In the genomic region with DNA sequence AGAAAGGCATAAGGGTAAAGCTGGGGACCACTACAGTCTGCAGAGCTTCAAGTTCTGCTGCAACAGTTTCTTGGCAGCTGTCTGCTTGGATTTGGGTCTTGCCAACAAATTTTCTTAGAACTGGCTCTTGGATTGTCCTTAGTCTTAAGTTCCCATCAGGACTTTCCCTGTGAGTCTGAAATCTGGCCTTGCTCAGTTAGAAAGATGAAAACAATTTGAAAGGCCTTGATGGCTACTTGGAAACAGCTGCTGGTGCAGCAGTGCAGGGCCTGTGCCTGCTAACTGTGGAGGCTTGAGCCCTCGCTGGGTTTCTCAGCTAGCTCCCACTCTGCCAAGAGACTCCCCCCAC, we compare ENCODE assay signal across 12 mouse cellular contexts. TPM values are rescaled to one million over a fixed set of nuclear protein-coding genes. Genes with fewer than 3 reads are reported as not detected.
DNase-seq lines count a peak whose midpoint lies in the region; ATAC-seq and TF ChIP-seq lines count a peak whose summit lies in the region.
"Had no signal": no experiment of that assay in that cellular context is flagged by ENCODE, and none has a peak within 500 bp of the region (broad histone marks: within the 10 kb centered on the region; RNA-seq: fewer than 3 reads in every experiment).

No protein-coding gene starts in this region.

- H3K9ac ChIP-seq in kidney, postnatal 0 days (ENCODE audit: low read depth, low read length) = no peak overlapping the region
- H3K9ac ChIP-seq in kidney, embryonic 14.5 days (ENCODE audit: low read depth, low read length) = no peak overlapping the region
- H3K9ac ChIP-seq in embryonic facial prominence, embryonic 14.5 days (ENCODE audit: low read depth, low read length) = no peak overlapping the region
- no peak overlapping the region for H3K9ac ChIP-seq in lung, postnatal 0 days (replicated peaks; ENCODE audit: low read depth)
- no peak overlapping the region for H3K9ac ChIP-seq in midbrain, postnatal 0 days (replicated peaks; ENCODE audit: low read length, poor library complexity, severe bottlenecking)
- H3K9ac ChIP-seq: neural tube, embryonic 13.5 days had no signal

- no peaks in the 10 kb centered on the region for H3K36me3 ChIP-seq in kidney, postnatal 0 days (ENCODE audit: insufficient read depth, low read length)
- peaks cover 13% of the 10 kb centered on the region for H3K36me3 ChIP-seq in kidney, embryonic 14.5 days (ENCODE audit: control insufficient read depth, insufficient read depth, low read length)
- H3K36me3 ChIP-seq in embryonic facial prominence, embryonic 14.5 days (ENCODE audit: control insufficient read depth, insufficient read depth, low read length) = 0 out of 2 replicates have a peak, but pooled peaks cover 7% of the 10 kb centered on the region
- H3K36me3 ChIP-seq in lung, postnatal 0 days (ENCODE audit: insufficient read depth, low read length) = no peaks in the 10 kb centered on the region
- H3K36me3 ChIP-seq in midbrain, postnatal 0 days (ENCODE audit: insufficient read depth, low read length) = peaks cover 17% of the 10 kb centered on the region

- H3K27me3 ChIP-seq in kidney, postnatal 0 days (ENCODE audit: insufficient read depth, low read length) = no peaks in the 10 kb centered on the region
- H3K27me3 ChIP-seq in kidney, embryonic 14.5 days (ENCODE audit: control insufficient read depth, insufficient read depth, low read length) = no peaks in the 10 kb centered on the region
- no peaks in the 10 kb centered on the region for H3K27me3 ChIP-seq in embryonic facial prominence, embryonic 14.5 days (replicated peaks; ENCODE audit: control insufficient read depth, insufficient read depth, low read length)
- no peaks in the 10 kb centered on the region for H3K27me3 ChIP-seq in lung, postnatal 0 days (replicated peaks; ENCODE audit: insufficient read depth, low read length)
- no peaks in the 10 kb centered on the region for H3K27me3 ChIP-seq in midbrain, postnatal 0 days (ENCODE audit: insufficient read depth, low read length)
- H3K27me3 ChIP-seq: megakaryocyte, embryonic 14.5 days; neural tube, embryonic 13.5 days had no signal

- ATAC-seq in kidney, postnatal 0 days (replicated peaks; ENCODE audit: low FRiP score, low read depth) = no peak
- ATAC-seq in kidney, embryonic 14.5 days (ENCODE audit: low FRiP score, low TSS enrichment) = no peak
- peak; percentile 82; the same call in 1 of the 2 replicates for ATAC-seq in embryonic facial prominence, embryonic 14.5 days (ENCODE audit: low read depth)
- ATAC-seq in lung, postnatal 0 days = peak; percentile 43; the same call in 1 of the 2 replicates
- no peak for ATAC-seq in midbrain, postnatal 0 days (ENCODE audit: low FRiP score)

- WGBS in kidney, postnatal 0 days = 68% methylated on average over 1 of the region's 1 CpGs
- WGBS in kidney, embryonic 14.5 days = 81% methylated on average over 1 of the region's 1 CpGs
- 57% methylated on average over 1 of the region's 1 CpGs for WGBS in embryonic facial prominence, embryonic 14.5 days
- WGBS in lung, postnatal 0 days = 85% methylated on average over 1 of the region's 1 CpGs
- 61% methylated on average over 1 of the region's 1 CpGs for WGBS in midbrain, postnatal 0 days

- DNase-seq in kidney, postnatal 0 days (ENCODE audit: low spot score) = peak; percentile 66
- DNase-seq in embryonic facial prominence, embryonic 14.5 days (ENCODE audit: low spot score) = peak; percentile 72
- peak; percentile 80 for DNase-seq in lung, postnatal 0 days (ENCODE audit: low spot score)
- no peak for DNase-seq in left cerebral cortex, adult 18-20 months (ENCODE audit: low spot score in 2 of 2)
- DNase-seq in midbrain, postnatal 0 days (ENCODE audit: low spot score) = no peak
- DNase-seq: cerebellum, adult 18-20 months had no signal

- no peaks in the 10 kb centered on the region for H3K9me3 ChIP-seq in kidney, postnatal 0 days (replicated peaks; ENCODE audit: low read length)
- H3K9me3 ChIP-seq in kidney, embryonic 14.5 days (ENCODE audit: control insufficient read depth, low read length) = no peaks in the 10 kb centered on the region
- H3K9me3 ChIP-seq in embryonic facial prominence, embryonic 14.5 days (ENCODE audit: control insufficient read depth, low read length) = no peaks in the 10 kb centered on the region
- no peaks in the 10 kb centered on the region for H3K9me3 ChIP-seq in lung, postnatal 0 days (ENCODE audit: low read length)
- no peaks in the 10 kb centered on the region for H3K9me3 ChIP-seq in midbrain, postnatal 0 days (ENCODE audit: low read length)
- H3K9me3 ChIP-seq: megakaryocyte, embryonic 14.5 days; neural tube, embryonic 13.5 days had no signal

- TF ChIP-seq POLR2A in cortical plate, adult 2 months (IDR thresholded peaks at IDR 0.05; ENCODE audit: extremely low read depth, insufficient read depth, low read length) = no peak

- 0 out of 2 replicates have a peak, but pooled peaks have one; percentile 0 for TF ChIP-seq CTCF in kidney, postnatal 0 days (IDR thresholded peaks at IDR 0.05; ENCODE audit: low read depth)
- no peak for TF ChIP-seq CTCF in cortical plate, adult 2 months (IDR thresholded peaks at IDR 0.05; ENCODE audit: extremely low read depth, insufficient read depth, low read length)
- no peak for TF ChIP-seq CTCF in lung, postnatal 0 days (IDR thresholded peaks at IDR 0.05)
- TF ChIP-seq CTCF in midbrain, postnatal 0 days (IDR thresholded peaks at IDR 0.05) = no peak

- H3K27ac ChIP-seq in kidney, postnatal 0 days = no peak overlapping the region
- H3K27ac ChIP-seq in kidney, embryonic 14.5 days (ENCODE audit: low read depth, low read length) = no peak overlapping the region
- 0 out of 2 replicates have a peak overlapping the region, but pooled peaks have one; percentile 43 for H3K27ac ChIP-seq in cortical plate, adult 2 months (ENCODE audit: insufficient read depth, low read length)
- H3K27ac ChIP-seq in embryonic facial prominence, embryonic 14.5 days (replicated peaks; ENCODE audit: low read depth, low read length) = no peak overlapping the region; the same call in none of the 2 replicates
- H3K27ac ChIP-seq in lung, postnatal 0 days (ENCODE audit: low read length) = peak overlapping the region; percentile 48
- no peak overlapping the region for H3K27ac ChIP-seq in midbrain, postnatal 0 days (ENCODE audit: low read depth, low read length)
- H3K27ac ChIP-seq: neural tube, embryonic 13.5 days had no signal

- no peak overlapping the region for H3K4me3 ChIP-seq in kidney, postnatal 0 days (replicated peaks; ENCODE audit: low read depth, low read length)
- H3K4me3 ChIP-seq in kidney, embryonic 14.5 days (ENCODE audit: low read length) = no peak overlapping the region
- H3K4me3 ChIP-seq in cortical plate, adult 2 months (ENCODE audit: insufficient read depth, low read length) = no peak overlapping the region
- H3K4me3 ChIP-seq in embryonic facial prominence, embryonic 14.5 days (ENCODE audit: low read depth, low read length) = no peak overlapping the region
- H3K4me3 ChIP-seq in lung, postnatal 0 days (ENCODE audit: low read depth, low read length) = no peak overlapping the region
- no peak overlapping the region for H3K4me3 ChIP-seq in midbrain, postnatal 0 days (ENCODE audit: low read depth, low read length)
- H3K4me3 ChIP-seq: erythroblast, embryonic 14.5 days; megakaryocyte, embryonic 14.5 days; neural tube, embryonic 13.5 days had no signal

- H3K4me2 ChIP-seq in kidney, postnatal 0 days (ENCODE audit: low read length) = no peak overlapping the region
- no peak overlapping the region for H3K4me2 ChIP-seq in kidney, embryonic 14.5 days (replicated peaks; ENCODE audit: low read depth, low read length)
- H3K4me2 ChIP-seq in embryonic facial prominence, embryonic 14.5 days (ENCODE audit: low read depth, low read length) = no peak overlapping the region
- H3K4me2 ChIP-seq in lung, postnatal 0 days (replicated peaks; ENCODE audit: low read depth, low read length) = no peak overlapping the region
- no peak overlapping the region for H3K4me2 ChIP-seq in midbrain, postnatal 0 days (ENCODE audit: low read depth, low read length, poor library complexity, severe bottlenecking)
- H3K4me2 ChIP-seq: neural tube, embryonic 13.5 days had no signal

- H3K4me1 ChIP-seq in kidney, postnatal 0 days (replicated peaks; ENCODE audit: insufficient read depth, low read length) = peaks cover 8% of the 10 kb centered on the region; the same call in 1 of the 2 replicates
- peaks cover 9% of the 10 kb centered on the region; the same call in 1 of the 2 replicates for H3K4me1 ChIP-seq in kidney, embryonic 14.5 days (ENCODE audit: control insufficient read depth, insufficient read depth, low read length)
- no peaks in the 10 kb centered on the region for H3K4me1 ChIP-seq in cortical plate, adult 2 months (ENCODE audit: control insufficient read depth, insufficient read depth, low read length)
- H3K4me1 ChIP-seq in embryonic facial prominence, embryonic 14.5 days (ENCODE audit: control insufficient read depth, insufficient read depth, low read length) = peaks cover 5% of the 10 kb centered on the region
- no peaks in the 10 kb centered on the region for H3K4me1 ChIP-seq in lung, postnatal 0 days (ENCODE audit: insufficient read depth, low read depth, low read length)
- no peaks in the 10 kb centered on the region for H3K4me1 ChIP-seq in midbrain, postnatal 0 days (ENCODE audit: insufficient read depth, low read length)
- H3K4me1 ChIP-seq: megakaryocyte, embryonic 14.5 days had no signal

- peak; percentile 51; the same call in 1 of the 2 replicates for TF ChIP-seq EP300 in lung, postnatal 0 days (IDR thresholded peaks at IDR 0.05)

RNA-seq across cellular contexts. Expression of a gene that starts 14.5 kb away (rescaled TPM):
- 57.2 and 61.7 TPM in 2 replicates for polyA plus RNA-seq in kidney, postnatal 0 days (2015; fragmentation: Nextera tagmentation; extraction: Ambion mirVana)
- 61.5 and 75.7 TPM in 2 replicates for polyA plus RNA-seq in kidney, embryonic 14.5 days (2014; fragmentation: Nextera tagmentation; extraction: Ambion mirVana)
- 43.4 and 46.5 TPM in 2 replicates for polyA plus RNA-seq in cortical plate, adult 2 months (2012; rRNA removed)
- polyA plus RNA-seq in embryonic facial prominence, embryonic 14.5 days (2014; fragmentation: Nextera tagmentation; extraction: Ambion mirVana) = 49.0 and 50.7 TPM in 2 replicates
- polyA plus RNA-seq in lung, postnatal 0 days (2015; fragmentation: Nextera tagmentation; extraction: Ambion mirVana) = 23.7 and 28.5 TPM in 2 replicates
- total RNA-seq in left cerebral cortex, adult 18-20 months (2021) = 10 to 100 TPM; 31.9 to 33.9 TPM
- 28.3 and 41.0 TPM in 2 replicates for total RNA-seq in midbrain, postnatal 0 days (2014; rRNA removed)
- 70.7 and 79.9 TPM in 2 replicates for polyA plus RNA-seq in midbrain, postnatal 0 days (2015; fragmentation: Nextera tagmentation; extraction: Ambion mirVana)

RNA-seq across cellular contexts. Expression of a gene that starts 14.7 kb away (rescaled TPM):
- 2.0 and 2.4 TPM in 2 replicates for polyA plus RNA-seq in kidney, postnatal 0 days (2015; fragmentation: Nextera tagmentation; extraction: Ambion mirVana)
- polyA plus RNA-seq in kidney, embryonic 14.5 days (2014; fragmentation: Nextera tagmentation; extraction: Ambion mirVana) = 8.5 and 9.3 TPM in 2 replicates
- 0.56 and 0.61 TPM in 2 replicates for polyA plus RNA-seq in cortical plate, adult 2 months (2012; rRNA removed)
- 5.7 and 6.3 TPM in 2 replicates for polyA plus RNA-seq in embryonic facial prominence, embryonic 14.5 days (2014; fragmentation: Nextera tagmentation; extraction: Ambion mirVana)
- 1.1 and 1.3 TPM in 2 replicates for polyA plus RNA-seq in lung, postnatal 0 days (2015; fragmentation: Nextera tagmentation; extraction: Ambion mirVana)
- total RNA-seq in left cerebral cortex, adult 18-20 months (2021) = 1 to 10 TPM in 1 of 2 experiments, under 1 TPM in 1; 0.49 to 1.2 TPM
- total RNA-seq in midbrain, postnatal 0 days (2014; rRNA removed) = 2.7 and 4.9 TPM in 2 replicates
- 1.4 TPM in 2 replicates for polyA plus RNA-seq in midbrain, postnatal 0 days (2015; fragmentation: Nextera tagmentation; extraction: Ambion mirVana)

RNA-seq across cellular contexts. Expression of a gene that starts 23.4 kb away (rescaled TPM):
- 5.3 and 6.1 TPM in 2 replicates for polyA plus RNA-seq in kidney, postnatal 0 days (2015; fragmentation: Nextera tagmentation; extraction: Ambion mirVana)
- 3.8 and 8.9 TPM in 2 replicates for polyA plus RNA-seq in kidney, embryonic 14.5 days (2014; fragmentation: Nextera tagmentation; extraction: Ambion mirVana)
- 24.2 and 24.8 TPM in 2 replicates for polyA plus RNA-seq in cortical plate, adult 2 months (2012; rRNA removed)
- 12.5 and 13.7 TPM in 2 replicates for polyA plus RNA-seq in embryonic facial prominence, embryonic 14.5 days (2014; fragmentation: Nextera tagmentation; extraction: Ambion mirVana)
- polyA plus RNA-seq in lung, postnatal 0 days (2015; fragmentation: Nextera tagmentation; extraction: Ambion mirVana) = 5.0 and 5.5 TPM in 2 replicates
- 10 to 100 TPM; 23.5 to 24.3 TPM for total RNA-seq in left cerebral cortex, adult 18-20 months (2021)
- total RNA-seq in midbrain, postnatal 0 days (2014; rRNA removed) = 40.5 and 46.0 TPM in 2 replicates
- 15.7 and 18.1 TPM in 2 replicates for polyA plus RNA-seq in midbrain, postnatal 0 days (2015; fragmentation: Nextera tagmentation; extraction: Ambion mirVana)
- polyA plus RNA-seq: erythroblast, embryonic 14.5 days had no signal

RNA-seq across cellular contexts. Expression of a gene that starts 37.7 kb away (rescaled TPM):
- polyA plus RNA-seq in kidney, postnatal 0 days (2015; fragmentation: Nextera tagmentation; extraction: Ambion mirVana) = 0.43 and 0.68 TPM in 2 replicates
- 0.93 and 1.0 TPM in 2 replicates for polyA plus RNA-seq in kidney, embryonic 14.5 days (2014; fragmentation: Nextera tagmentation; extraction: Ambion mirVana)
- polyA plus RNA-seq in cortical plate, adult 2 months (2012; rRNA removed) = 4.6 and 4.9 TPM in 2 replicates
- polyA plus RNA-seq in embryonic facial prominence, embryonic 14.5 days (2014; fragmentation: Nextera tagmentation; extraction: Ambion mirVana) = 6.0 and 16.3 TPM in 2 replicates
- polyA plus RNA-seq in lung, postnatal 0 days (2015; fragmentation: Nextera tagmentation; extraction: Ambion mirVana) = 37.3 and 41.4 TPM in 2 replicates
- total RNA-seq in left cerebral cortex, adult 18-20 months (2021) = 1 to 10 TPM; 5.1 to 5.7 TPM
- 10.9 and 11.8 TPM in 2 replicates for total RNA-seq in midbrain, postnatal 0 days (2014; rRNA removed)
- polyA plus RNA-seq in midbrain, postnatal 0 days (2015; fragmentation: Nextera tagmentation; extraction: Ambion mirVana) = 18.1 and 20.7 TPM in 2 replicates
- total RNA-seq: ES-E14 had no signal
- polyA plus RNA-seq: erythroblast, embryonic 14.5 days had no signal

Comparison
In these comparisons a context has a peak if more than half of its experiments do, and no peak if none do; other contexts are left out.
1. ATAC-seq: peak in embryonic facial prominence, embryonic 14.5 days (single experiment) and lung, postnatal 0 days (single experiment); none in kidney, postnatal 0 days (single experiment), kidney, embryonic 14.5 days (single experiment) and midbrain, postnatal 0 days (single experiment).
2. DNase-seq: peak in kidney, postnatal 0 days (single experiment), embryonic facial prominence, embryonic 14.5 days (single experiment) and lung, postnatal 0 days (single experiment); none in left cerebral cortex, adult 18-20 months (0 of 2) and midbrain, postnatal 0 days (single experiment).
3. H3K27ac ChIP-seq: peak in cortical plate, adult 2 months (single experiment) and lung, postnatal 0 days (single experiment); none in kidney, postnatal 0 days (single experiment), kidney, embryonic 14.5 days (single experiment), embryonic facial prominence, embryonic 14.5 days (single experiment) and midbrain, postnatal 0 days (single experiment).